Mouse (Mus musculus): ENCODE results near the gene Ghr.

DNA sequence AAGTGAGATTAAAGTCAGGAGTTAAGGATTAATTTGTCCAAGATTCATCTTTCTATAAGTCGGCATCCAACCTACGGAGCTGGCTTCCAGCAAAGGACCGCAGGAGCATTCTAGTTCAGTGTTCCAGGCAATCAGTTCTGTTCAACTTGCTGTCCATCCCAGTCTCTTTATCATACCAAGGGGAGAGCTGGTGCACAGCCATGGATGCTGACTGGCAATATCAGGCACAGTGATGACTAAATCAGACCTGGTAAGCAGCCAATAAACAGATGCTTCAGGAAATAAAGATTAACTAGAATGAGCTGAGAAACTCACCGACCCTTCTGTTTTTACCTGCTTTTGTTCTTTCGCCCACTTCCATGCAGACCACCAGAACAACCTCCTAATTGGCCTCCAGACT, 154.3 kb downstream of the Ghr start:
- TF ChIP-seq POLR2A (IDR thresholded peaks at IDR 0.05; ENCODE audit: extremely low read depth, insufficient read depth, low read length) (no peak), CTCF (IDR thresholded peaks at IDR 0.05; ENCODE audit: low read depth, low read length) (no peak)
